Mouse (Mus musculus): ENCODE data around the gene Pold4. TPM values are rescaled to one million over a fixed set of nuclear protein-coding genes. Genes with fewer than 3 reads are reported as not detected.
A peak's percentile ranks its signal among the peaks of the same experiment; 100 is the strongest.

Gene Pold4
- total and polyA plus RNA-seq, 3 experiments = 37.1 to 104 (median 66.2) TPM

- Histone ChIP-seq H3K4me3 (ENCODE audit: low read depth, low read length) (no peak overlapping the region), H3K27me3 (ENCODE audit: insufficient read depth, low read length) (peaks cover 51% of the 10 kb centered on the region), H3K9me3 (replicated peaks) (no peaks in the 10 kb centered on the region), H3K36me3 (replicated peaks) (no peaks in the 10 kb centered on the region), H3K4me1 (ENCODE audit: insufficient read depth, low read depth, low read length) (peaks cover 30% of the 10 kb centered on the region)
- DNase-seq (ENCODE audit: low spot score) = no peak
- TF ChIP-seq TAL1 (conservative IDR thresholded peaks at IDR 0.05; ENCODE audit: low read depth, low read length) (no peak), CTCF (IDR thresholded peaks at IDR 0.05; ENCODE audit: low read depth, low read length) (no peak), GATA2 (IDR thresholded peaks at IDR 0.05; ENCODE audit: borderline replicate concordance, low read depth, low read length) (no peak), GATA1 (IDR thresholded peaks at IDR 0.05; ENCODE audit: borderline replicate concordance, low read length) (no peak), POLR2AphosphoS5 (IDR thresholded peaks at IDR 0.05; ENCODE audit: insufficient replicate concordance, low read depth, low read length) (no peak)
- no peak for ATAC-seq (ENCODE audit: extremely low read depth, insufficient number of reproducible peaks, low FRiP score, poor library complexity, severe bottlenecking)
These were observed 4.9 kb upstream of the Pold4 start for GRCm38 (mm10) chr19:4226779-4227178.

- H3K9me3 ChIP-seq (replicated peaks) = no peaks in the 10 kb centered on the region
- no peak for ATAC-seq (ENCODE audit: extremely low read depth, insufficient number of reproducible peaks, low FRiP score, poor library complexity, severe bottlenecking)
- TF ChIP-seq TAL1 (conservative IDR thresholded peaks at IDR 0.05; ENCODE audit: low read depth, low read length) (no peak), POLR2AphosphoS5 (IDR thresholded peaks at IDR 0.05; ENCODE audit: insufficient replicate concordance, low read depth, low read length) (no peak), CTCF (IDR thresholded peaks at IDR 0.05; ENCODE audit: low read depth, low read length) (no peak), GATA2 (IDR thresholded peaks at IDR 0.05; ENCODE audit: borderline replicate concordance, low read depth, low read length) (no peak), GATA1 (IDR thresholded peaks at IDR 0.05; ENCODE audit: borderline replicate concordance, low read length) (no peak)
- no peak overlapping the region for H3K4me3 ChIP-seq (ENCODE audit: low read depth, low read length)
- peaks cover 30% of the 10 kb centered on the region for H3K4me1 ChIP-seq (ENCODE audit: insufficient read depth, low read depth, low read length)
- peaks cover 45% of the 10 kb centered on the region for H3K27me3 ChIP-seq (ENCODE audit: insufficient read depth, low read length)
- no peak for DNase-seq (ENCODE audit: low spot score)
- H3K36me3 ChIP-seq (replicated peaks) = no peaks in the 10 kb centered on the region
These were observed 4.3 kb upstream of the Pold4 start for GRCm38 (mm10) chr19:4227446-4227845.

- ATAC-seq (ENCODE audit: extremely low read depth, insufficient number of reproducible peaks, low FRiP score, poor library complexity, severe bottlenecking) (no peak), DNase-seq (ENCODE audit: low spot score) (no peak)
- no peaks in the 10 kb centered on the region for H3K9me3 ChIP-seq (replicated peaks)
- peaks cover 5% of the 10 kb centered on the region for H3K36me3 ChIP-seq (replicated peaks)
- H3K4me3 ChIP-seq (ENCODE audit: low read depth, low read length) = no peak overlapping the region
- peaks cover 42% of the 10 kb centered on the region for H3K27me3 ChIP-seq (ENCODE audit: insufficient read depth, low read length)
- TF ChIP-seq POLR2AphosphoS5 (IDR thresholded peaks at IDR 0.05; ENCODE audit: insufficient replicate concordance, low read depth, low read length) (no peak), GATA2 (IDR thresholded peaks at IDR 0.05; ENCODE audit: borderline replicate concordance, low read depth, low read length) (no peak), CTCF (IDR thresholded peaks at IDR 0.05; ENCODE audit: low read depth, low read length) (peak; percentile 91), GATA1 (IDR thresholded peaks at IDR 0.05; ENCODE audit: borderline replicate concordance, low read length) (no peak)
- H3K4me1 ChIP-seq (ENCODE audit: insufficient read depth, low read depth, low read length) = peaks cover 34% of the 10 kb centered on the region
These were observed 3.6 kb upstream of the Pold4 start for GRCm38 (mm10) chr19:4227894-4228678.

GRCm38 (mm10) chr19:4228891-4229290 lies 2.8 kb upstream of the Pold4 start:
- Histone ChIP-seq H3K4me1 (ENCODE audit: insufficient read depth, low read depth, low read length) (peaks cover 33% of the 10 kb centered on the region), H3K36me3 (replicated peaks) (peaks cover 8% of the 10 kb centered on the region), H3K9me3 (replicated peaks) (no peaks in the 10 kb centered on the region), H3K27me3 (ENCODE audit: insufficient read depth, low read length) (peaks cover 37% of the 10 kb centered on the region), H3K4me3 (ENCODE audit: low read depth, low read length) (no peak overlapping the region)
- TF ChIP-seq CTCF (IDR thresholded peaks at IDR 0.05; ENCODE audit: low read depth, low read length) = no peak
- no peak for TF ChIP-seq TAL1 (conservative IDR thresholded peaks at IDR 0.05; ENCODE audit: low read depth, low read length)
- TF ChIP-seq GATA2 (IDR thresholded peaks at IDR 0.05; ENCODE audit: borderline replicate concordance, low read depth, low read length) = no peak
- no peak for TF ChIP-seq POLR2AphosphoS5 (IDR thresholded peaks at IDR 0.05; ENCODE audit: insufficient replicate concordance, low read depth, low read length)
- TF ChIP-seq GATA1 (IDR thresholded peaks at IDR 0.05; ENCODE audit: borderline replicate concordance, low read length) = no peak
- ATAC-seq (ENCODE audit: extremely low read depth, insufficient number of reproducible peaks, low FRiP score, poor library complexity, severe bottlenecking) (no peak), DNase-seq (ENCODE audit: low spot score) (no peak)

- Histone ChIP-seq H3K36me3 (replicated peaks) (peaks cover 8% of the 10 kb centered on the region), H3K9me3 (replicated peaks) (no peaks in the 10 kb centered on the region), H3K4me3 (ENCODE audit: low read depth, low read length) (no peak overlapping the region), H3K27me3 (ENCODE audit: insufficient read depth, low read length) (peaks cover 35% of the 10 kb centered on the region), H3K4me1 (ENCODE audit: insufficient read depth, low read depth, low read length) (peaks cover 33% of the 10 kb centered on the region)
- TF ChIP-seq POLR2AphosphoS5 (IDR thresholded peaks at IDR 0.05; ENCODE audit: insufficient replicate concordance, low read depth, low read length) (no peak), GATA2 (IDR thresholded peaks at IDR 0.05; ENCODE audit: borderline replicate concordance, low read depth, low read length) (no peak), TAL1 (conservative IDR thresholded peaks at IDR 0.05; ENCODE audit: low read depth, low read length) (no peak), CTCF (IDR thresholded peaks at IDR 0.05; ENCODE audit: low read depth, low read length) (no peak), GATA1 (IDR thresholded peaks at IDR 0.05; ENCODE audit: borderline replicate concordance, low read length) (no peak)
- DNase-seq (ENCODE audit: low spot score) (no peak), ATAC-seq (ENCODE audit: extremely low read depth, insufficient number of reproducible peaks, low FRiP score, poor library complexity, severe bottlenecking) (no peak)
These were observed 2.1 kb upstream of the Pold4 start for GRCm38 (mm10) chr19:4229451-4230076.

- Histone ChIP-seq H3K27me3 (ENCODE audit: insufficient read depth, low read length) (peaks cover 29% of the 10 kb centered on the region), H3K4me1 (ENCODE audit: insufficient read depth, low read depth, low read length) (peaks cover 33% of the 10 kb centered on the region), H3K36me3 (replicated peaks) (peaks cover 8% of the 10 kb centered on the region), H3K4me3 (ENCODE audit: low read depth, low read length) (no peak overlapping the region), H3K9me3 (replicated peaks) (no peaks in the 10 kb centered on the region)
- ATAC-seq (ENCODE audit: extremely low read depth, insufficient number of reproducible peaks, low FRiP score, poor library complexity, severe bottlenecking) = no peak
- no peak for TF ChIP-seq GATA2 (IDR thresholded peaks at IDR 0.05; ENCODE audit: borderline replicate concordance, low read depth, low read length)
- no peak for TF ChIP-seq CTCF (IDR thresholded peaks at IDR 0.05; ENCODE audit: low read depth, low read length)
- TF ChIP-seq TAL1 (conservative IDR thresholded peaks at IDR 0.05; ENCODE audit: low read depth, low read length) = no peak
- TF ChIP-seq POLR2AphosphoS5 (IDR thresholded peaks at IDR 0.05; ENCODE audit: insufficient replicate concordance, low read depth, low read length) = no peak
- TF ChIP-seq GATA1 (IDR thresholded peaks at IDR 0.05; ENCODE audit: borderline replicate concordance, low read length) = no peak
- no peak for DNase-seq (ENCODE audit: low spot score)
These were observed 1.3 kb upstream of the Pold4 start for GRCm38 (mm10) chr19:4230415-4230814.

Data from G1E (cell line).